Mouse (Mus musculus): ENCODE data around the gene Asb10. TPM values are rescaled to one million over a fixed set of nuclear protein-coding genes. Genes with fewer than 3 reads are reported as not detected.

The Asb10 gene
- total and polyA plus RNA-seq, 2 experiments from 2014 or later, result 0.22 to 0.43 TPM

- TF ChIP-seq CTCF (IDR thresholded peaks at IDR 0.05; ENCODE audit: low read depth), result 0 out of 2 replicates have a peak, but pooled peaks have one; percentile 9
- Histone ChIP-seq H3K27me3 (ENCODE audit: insufficient read depth, low read length) (peaks cover 57% of the 10 kb centered on the region), H3K27ac (ENCODE audit: low read depth, low read length) (no peak within 1 kb of the TSS), H3K4me2 (ENCODE audit: low read depth) (peak within 1 kb of the TSS; percentile 88), H3K4me1 (ENCODE audit: insufficient read depth) (no peaks in the 10 kb centered on the region), H3K36me3 (ENCODE audit: insufficient read depth) (no peaks in the 10 kb centered on the region), H3K9ac (peak within 1 kb of the TSS; percentile 43; the same call in 1 of the 2 replicates), H3K9me3 (ENCODE audit: low read length) (no peaks in the 10 kb centered on the region), H3K4me3 (ENCODE audit: low read depth, low read length) (peak within 1 kb of the TSS; percentile 44)
- 0 out of 2 replicates have a peak, but pooled peaks have one; percentile 21 for ATAC-seq
- under 1% methylated on average over 44 of the region's 49 CpGs for WGBS
- no peak for DNase-seq
These were observed 13.9 kb downstream of the Asb10 start, which contains the start of gene Gbx1 for GRCm38 (mm10) chr5:24526889-24527230. Gene Gbx1 (minus strand): TSS chr5:24527202.

DNA sequence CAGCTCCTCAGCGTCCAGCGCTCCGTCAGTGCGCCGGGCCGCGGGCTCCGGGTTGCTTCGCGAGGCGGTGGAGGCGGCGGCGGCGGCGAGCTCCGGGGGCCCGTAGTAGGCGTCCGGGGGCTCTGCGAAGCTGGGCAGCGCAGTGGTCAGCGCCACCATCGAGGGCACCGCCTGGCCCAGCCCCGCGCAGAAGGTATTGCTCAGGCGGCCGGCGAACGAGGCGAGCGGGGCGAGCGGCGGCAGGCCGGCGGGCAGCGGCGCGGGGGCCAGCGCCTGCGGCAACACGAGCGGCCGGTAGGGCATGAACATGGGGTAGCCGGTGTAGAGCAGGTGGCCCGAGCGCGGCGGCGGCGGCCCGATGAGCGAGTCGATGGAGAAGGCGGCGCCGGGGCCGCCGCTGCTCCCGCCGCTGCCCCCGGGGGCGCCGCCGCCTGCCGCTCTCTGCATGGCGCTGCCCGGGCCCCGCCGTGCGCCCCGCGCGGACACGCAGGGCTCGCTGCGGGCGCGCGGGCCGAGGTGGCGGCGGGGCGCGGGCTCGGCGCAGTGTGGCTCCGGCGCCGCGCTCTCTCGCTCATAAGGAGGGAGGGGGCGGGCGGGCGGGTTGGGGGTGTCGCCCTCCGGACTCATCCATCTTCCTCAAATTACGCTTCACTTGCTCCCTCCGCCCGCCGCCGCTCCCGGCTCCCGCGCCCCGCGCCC lies 14.4 kb downstream of the Asb10 start:
- ATAC-seq, result peak; percentile 59
- H3K27me3 ChIP-seq (ENCODE audit: insufficient read depth, low read length), result peaks cover 62% of the 10 kb centered on the region

GRCm38 (mm10) chr5:24525360-24526189 lies 15.2 kb downstream of the Asb10 start:
- peaks cover 64% of the 10 kb centered on the region for H3K27me3 ChIP-seq (ENCODE audit: insufficient read depth, low read length)
- ATAC-seq (no peak), DNase-seq (no peak)
- no peaks in the 10 kb centered on the region for H3K9me3 ChIP-seq (ENCODE audit: low read length)
- no peak overlapping the region for H3K9ac ChIP-seq
- H3K4me2 ChIP-seq (ENCODE audit: low read depth), result peak overlapping the region; percentile 88
- H3K4me1 ChIP-seq (ENCODE audit: insufficient read depth), result no peaks in the 10 kb centered on the region
- peak overlapping the region; percentile 44 for H3K4me3 ChIP-seq (ENCODE audit: low read depth, low read length)
- no peak overlapping the region for H3K27ac ChIP-seq (ENCODE audit: low read depth, low read length)
- TF ChIP-seq CTCF (IDR thresholded peaks at IDR 0.05; ENCODE audit: low read depth), result no peak
- H3K36me3 ChIP-seq (ENCODE audit: insufficient read depth), result no peaks in the 10 kb centered on the region
- WGBS, result 3% methylated on average over 34 of the region's 34 CpGs

More for the DNA sequence above, 14.4 kb downstream of the Asb10 start:
- DNase-seq, result no peak
- peak overlapping the region; percentile 88 for H3K4me2 ChIP-seq (ENCODE audit: low read depth)
- peak overlapping the region; percentile 44 for H3K4me3 ChIP-seq (ENCODE audit: low read depth, low read length)
- H3K9ac ChIP-seq, result peak overlapping the region; percentile 43; the same call in 1 of the 2 replicates
- no peak overlapping the region for H3K27ac ChIP-seq (ENCODE audit: low read depth, low read length)
- H3K36me3 ChIP-seq (ENCODE audit: insufficient read depth), result no peaks in the 10 kb centered on the region
- no peaks in the 10 kb centered on the region for H3K9me3 ChIP-seq (ENCODE audit: low read length)
- WGBS, result under 1% methylated on average over 62 of the region's 109 CpGs
- H3K4me1 ChIP-seq (ENCODE audit: insufficient read depth), result no peaks in the 10 kb centered on the region
- TF ChIP-seq CTCF (IDR thresholded peaks at IDR 0.05; ENCODE audit: low read depth), result no peak

- Histone ChIP-seq H3K4me1 (ENCODE audit: insufficient read depth) (no peaks in the 10 kb centered on the region), H3K4me2 (ENCODE audit: low read depth) (no peak overlapping the region), H3K36me3 (ENCODE audit: insufficient read depth) (no peaks in the 10 kb centered on the region), H3K9me3 (ENCODE audit: low read length) (no peaks in the 10 kb centered on the region), H3K27ac (ENCODE audit: low read depth, low read length) (no peak overlapping the region), H3K27me3 (ENCODE audit: insufficient read depth, low read length) (peaks cover 61% of the 10 kb centered on the region), H3K4me3 (ENCODE audit: low read depth, low read length) (no peak overlapping the region), H3K9ac (no peak overlapping the region)
- 17% methylated on average over 4 of the region's 4 CpGs for WGBS
- ATAC-seq, result no peak
- DNase-seq, result no peak
- TF ChIP-seq CTCF (IDR thresholded peaks at IDR 0.05; ENCODE audit: low read depth), result no peak
These were observed 16.3 kb downstream of the Asb10 start for GRCm38 (mm10) chr5:24524522-24524921.

DNA sequence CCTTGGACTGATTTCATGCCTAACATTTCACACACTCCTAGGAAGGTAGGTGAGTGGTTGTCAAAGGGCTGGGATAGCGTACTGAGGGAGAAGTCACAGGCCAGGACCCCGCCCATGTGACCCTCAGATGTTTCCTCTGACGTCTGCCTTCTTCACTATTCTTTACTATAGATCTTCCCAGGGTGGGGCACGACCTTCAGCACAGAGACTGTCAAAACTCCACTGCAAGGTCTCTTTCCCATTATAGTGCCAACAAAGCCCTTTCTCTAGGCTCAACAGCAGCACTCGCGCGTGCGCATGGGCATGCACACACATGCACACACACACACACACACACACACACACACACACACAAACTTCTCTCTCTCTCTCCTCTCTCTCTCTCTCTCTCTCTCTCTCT lies 17.0 kb downstream of the Asb10 start:
- H3K4me2 ChIP-seq (ENCODE audit: low read depth), result no peak overlapping the region
- no peak overlapping the region for H3K4me3 ChIP-seq (ENCODE audit: low read depth, low read length)
- 44% methylated on average over 8 of the region's 8 CpGs for WGBS
- ATAC-seq, result no peak
- peaks cover 55% of the 10 kb centered on the region for H3K27me3 ChIP-seq (ENCODE audit: insufficient read depth, low read length)
- H3K9me3 ChIP-seq (ENCODE audit: low read length), result no peaks in the 10 kb centered on the region
- no peak for TF ChIP-seq CTCF (IDR thresholded peaks at IDR 0.05; ENCODE audit: low read depth)
- no peak overlapping the region for H3K9ac ChIP-seq
- no peak overlapping the region for H3K27ac ChIP-seq (ENCODE audit: low read depth, low read length)
- no peak for DNase-seq
- H3K36me3 ChIP-seq (ENCODE audit: insufficient read depth), result no peaks in the 10 kb centered on the region
- no peaks in the 10 kb centered on the region for H3K4me1 ChIP-seq (ENCODE audit: insufficient read depth)

DNA sequence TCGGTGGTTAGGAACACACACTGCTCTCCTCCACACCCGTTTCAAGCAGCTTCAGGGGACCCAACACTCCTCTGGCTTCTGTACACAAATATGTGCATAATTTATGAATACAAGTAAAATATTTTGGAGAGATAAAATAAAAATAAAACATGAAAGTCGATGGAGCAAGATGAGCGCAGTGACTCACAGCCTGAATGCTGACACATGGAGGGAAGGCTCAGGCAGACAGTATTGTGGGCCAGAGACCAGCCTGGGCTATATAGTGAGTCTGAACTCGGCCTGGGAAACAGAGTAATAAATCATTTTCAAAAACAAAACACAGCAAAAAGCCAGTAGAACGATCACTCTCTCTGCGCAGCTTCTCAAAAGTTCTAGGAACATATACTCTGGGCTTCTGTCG lies 19.4 kb downstream of the Asb10 start:
- H3K9me3 ChIP-seq (ENCODE audit: low read length), result no peaks in the 10 kb centered on the region
- no peak for DNase-seq
- H3K4me1 ChIP-seq (ENCODE audit: insufficient read depth), result no peaks in the 10 kb centered on the region
- no peaks in the 10 kb centered on the region for H3K36me3 ChIP-seq (ENCODE audit: insufficient read depth)
- TF ChIP-seq CTCF (IDR thresholded peaks at IDR 0.05; ENCODE audit: low read depth), result no peak
- no peak overlapping the region for H3K9ac ChIP-seq
- no peak overlapping the region for H3K4me2 ChIP-seq (ENCODE audit: low read depth)
- H3K27me3 ChIP-seq (ENCODE audit: insufficient read depth, low read length), result peaks cover 42% of the 10 kb centered on the region
- WGBS, result 70% methylated on average over 8 of the region's 8 CpGs
- no peak overlapping the region for H3K4me3 ChIP-seq (ENCODE audit: low read depth, low read length)
- H3K27ac ChIP-seq (ENCODE audit: low read depth, low read length), result no peak overlapping the region
- ATAC-seq, result no peak

- Histone ChIP-seq H3K9ac (no peak overlapping the region), H3K36me3 (ENCODE audit: insufficient read depth) (no peaks in the 10 kb centered on the region), H3K9me3 (ENCODE audit: low read length) (no peaks in the 10 kb centered on the region), H3K4me1 (ENCODE audit: insufficient read depth) (no peaks in the 10 kb centered on the region), H3K4me3 (ENCODE audit: low read depth, low read length) (no peak overlapping the region), H3K27ac (ENCODE audit: low read depth, low read length) (no peak overlapping the region), H3K27me3 (ENCODE audit: insufficient read depth, low read length) (no peaks in the 10 kb centered on the region), H3K4me2 (ENCODE audit: low read depth) (no peak overlapping the region)
- WGBS, result 55% methylated on average over 8 of the region's 8 CpGs
- TF ChIP-seq CTCF (IDR thresholded peaks at IDR 0.05; ENCODE audit: low read depth), result no peak
- DNase-seq (no peak), ATAC-seq (no peak)
These were observed 28.5 kb downstream of the Asb10 start for GRCm38 (mm10) chr5:24512271-24512670.
